Mouse (Mus musculus) megakaryocyte, embryonic 14.5 days (primary cell): ENCODE results near the gene Saxo1. TPM values are rescaled to one million over a fixed set of nuclear protein-coding genes. Genes with fewer than 3 reads are reported as not detected.
A peak's percentile ranks its signal among the peaks of the same experiment; 100 is the strongest.

Experiments
- H3K27me3 ChIP-seq: replicated peaks from 2 replicates; pipeline ENCODE3; 2012; ENCODE audit warnings: inconsistent platforms
- H3K36me3 ChIP-seq: replicated peaks from 2 replicates; pipeline ENCODE3; 2012; ENCODE audit warnings: low read length, inconsistent platforms, mixed read lengths
- H3K4me1 ChIP-seq: 2 replicates; pipeline ENCODE4 v1.6.1; 2012; ENCODE audit warnings: inconsistent platforms
- H3K4me3 ChIP-seq: replicated peaks from 2 replicates; pipeline ENCODE3; 2012; ENCODE audit warnings: moderate library complexity, mild to moderate bottlenecking, inconsistent platforms
- H3K9me3 ChIP-seq: 2 replicates; pipeline ENCODE4 v1.6.1; 2012; ENCODE audit warnings: inconsistent platforms
- FLI1 ChIP-seq: IDR thresholded peaks from 2 replicates; pipeline ENCODE4 v1.6.1; 2012; ENCODE audit warnings: low read length, inconsistent platforms, mixed read lengths
- GATA1 ChIP-seq: IDR thresholded peaks from 3 replicates; pipeline ENCODE4 v1.6.1; 2012; ENCODE audit warnings: mixed read lengths, low read length, inconsistent platforms, borderline replicate concordance
- polyA plus RNA-seq: library from polyadenylated mRNA; stranded (reverse); fragments of >175 nt; gene quantifications from 2 replicates; pipeline ENCODE4 v1.2.3, GENCODE M21; 2012; ENCODE audit warnings: low replicate concordance; ENCODE audit not compliant: insufficient read depth

Gene Saxo1
- not detected in 2 replicates for polyA plus RNA-seq

- Histone ChIP-seq H3K4me3 (no peak within 1 kb of the TSS), H3K27me3 (peaks cover 20% of the 10 kb centered on the region), H3K36me3 (no peaks in the 10 kb centered on the region), H3K4me1 (peaks cover 17% of the 10 kb centered on the region), H3K9me3 (no peaks in the 10 kb centered on the region)
- TF ChIP-seq GATA1 (no peak), FLI1 (no peak)
These were observed at the start of gene Saxo1 for GRCm38 (mm10) chr4:86558228-86558627. Saxo1 (minus strand) TSS chr4:86558328.

- no peaks in the 10 kb centered on the region for H3K27me3 ChIP-seq
- H3K36me3 ChIP-seq = peaks cover 78% of the 10 kb centered on the region
- peaks cover 8% of the 10 kb centered on the region for H3K4me1 ChIP-seq
- no peaks in the 10 kb centered on the region for H3K9me3 ChIP-seq
- no peak overlapping the region for H3K4me3 ChIP-seq
- TF ChIP-seq GATA1 (no peak), FLI1 (no peak)
These were observed 33.2 kb upstream of the Saxo1 start for GRCm38 (mm10) chr4:86591304-86591703.

GRCm38 (mm10) chr4:86588236-86588635 is 30.1 kb upstream of the Saxo1 start:
- TF ChIP-seq FLI1 = no peak
- TF ChIP-seq GATA1 = no peak
- peaks cover 85% of the 10 kb centered on the region for H3K36me3 ChIP-seq
- H3K4me3 ChIP-seq = no peak overlapping the region
- no peaks in the 10 kb centered on the region for H3K9me3 ChIP-seq
- peaks cover 8% of the 10 kb centered on the region for H3K4me1 ChIP-seq
- no peaks in the 10 kb centered on the region for H3K27me3 ChIP-seq

GRCm38 (mm10) chr4:86580591-86580990 is 22.5 kb upstream of the Saxo1 start:
- TF ChIP-seq FLI1 = no peak
- no peak for TF ChIP-seq GATA1
- Histone ChIP-seq H3K9me3 (no peaks in the 10 kb centered on the region), H3K4me3 (no peak overlapping the region), H3K36me3 (peaks cover 76% of the 10 kb centered on the region), H3K27me3 (no peaks in the 10 kb centered on the region), H3K4me1 (peaks cover 24% of the 10 kb centered on the region)

- Histone ChIP-seq H3K4me3 (no peak overlapping the region), H3K36me3 (peaks cover 70% of the 10 kb centered on the region), H3K4me1 (peaks cover 26% of the 10 kb centered on the region), H3K9me3 (no peaks in the 10 kb centered on the region), H3K27me3 (no peaks in the 10 kb centered on the region)
- TF ChIP-seq GATA1 (no peak), FLI1 (no peak)
These were observed 21.9 kb upstream of the Saxo1 start for GRCm38 (mm10) chr4:86580056-86580455.

GRCm38 (mm10) chr4:86576630-86577225 is 18.6 kb upstream of the Saxo1 start:
- Histone ChIP-seq H3K27me3 (no peaks in the 10 kb centered on the region), H3K36me3 (peaks cover 40% of the 10 kb centered on the region), H3K4me3 (peak overlapping the region; percentile 100), H3K9me3 (no peaks in the 10 kb centered on the region), H3K4me1 (peaks cover 54% of the 10 kb centered on the region)
- no peak for TF ChIP-seq GATA1
- TF ChIP-seq FLI1 = no peak

GRCm38 (mm10) chr4:86576120-86576541 is 18.0 kb upstream of the Saxo1 start:
- Histone ChIP-seq H3K36me3 (peaks cover 34% of the 10 kb centered on the region), H3K27me3 (no peaks in the 10 kb centered on the region), H3K4me1 (peaks cover 57% of the 10 kb centered on the region), H3K9me3 (no peaks in the 10 kb centered on the region), H3K4me3 (peak overlapping the region; percentile 100)
- no peak for TF ChIP-seq GATA1
- TF ChIP-seq FLI1 = no peak

GRCm38 (mm10) chr4:86575283-86575983 is 17.3 kb upstream of the Saxo1 start, which contains the start of gene Rraga:
Rraga (plus strand) TSS chr4:86575668.
- TF ChIP-seq GATA1 (no peak), FLI1 (peak; percentile 97)
- H3K36me3 ChIP-seq = peaks cover 27% of the 10 kb centered on the region
- peaks cover 63% of the 10 kb centered on the region for H3K4me1 ChIP-seq
- H3K9me3 ChIP-seq = no peaks in the 10 kb centered on the region
- H3K4me3 ChIP-seq = peak within 1 kb of the TSS; percentile 100
- H3K27me3 ChIP-seq = no peaks in the 10 kb centered on the region

GRCm38 (mm10) chr4:86574939-86575282 is 16.8 kb upstream of the Saxo1 start:
- H3K4me1 ChIP-seq = peaks cover 65% of the 10 kb centered on the region
- no peaks in the 10 kb centered on the region for H3K27me3 ChIP-seq
- TF ChIP-seq GATA1 = no peak
- TF ChIP-seq FLI1 = no peak
- peak overlapping the region; percentile 100 for H3K4me3 ChIP-seq
- peaks cover 23% of the 10 kb centered on the region for H3K36me3 ChIP-seq
- no peaks in the 10 kb centered on the region for H3K9me3 ChIP-seq

GRCm38 (mm10) chr4:86561061-86561460 is 2.9 kb upstream of the Saxo1 start:
- Histone ChIP-seq H3K27me3 (peaks cover 20% of the 10 kb centered on the region), H3K4me1 (peaks cover 41% of the 10 kb centered on the region), H3K36me3 (no peaks in the 10 kb centered on the region), H3K9me3 (no peaks in the 10 kb centered on the region), H3K4me3 (no peak overlapping the region)
- TF ChIP-seq FLI1 (no peak), GATA1 (no peak)
